Comparison of ENCODE assay signal across 31 mouse cellular contexts in the genomic region with DNA sequence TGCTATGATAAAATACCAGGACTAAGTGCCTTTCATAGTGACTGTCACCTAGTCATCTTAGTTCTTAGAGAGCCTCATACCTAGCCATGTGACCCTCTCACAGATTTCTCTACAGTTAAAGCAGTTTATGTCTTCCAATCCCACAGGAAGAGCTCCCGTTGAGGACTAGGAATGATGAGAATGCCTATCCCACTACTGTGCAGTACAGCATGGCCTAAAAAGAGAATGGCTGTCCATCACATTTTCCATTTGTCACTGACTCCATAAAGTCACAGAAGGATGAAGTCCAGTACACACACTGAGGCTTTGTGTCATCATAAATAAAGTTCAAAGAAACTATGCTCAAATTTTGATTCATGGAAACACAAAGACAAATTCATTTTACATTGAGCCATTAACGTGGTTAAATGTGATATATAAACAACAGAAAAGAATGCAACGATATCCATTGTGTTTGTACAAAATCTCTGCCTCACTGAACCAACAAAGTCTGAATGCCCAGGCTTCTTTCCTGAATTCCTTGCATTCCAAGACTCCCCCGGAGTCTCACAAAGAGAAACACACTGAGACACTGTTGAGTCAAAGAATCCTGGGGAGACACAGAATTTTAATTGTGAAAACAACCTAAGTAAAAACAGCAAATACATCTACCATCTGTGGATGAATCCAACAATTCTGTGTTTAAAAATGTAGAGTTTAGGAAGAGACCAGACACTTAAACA. TPM values are rescaled to one million over a fixed set of nuclear protein-coding genes. Genes with fewer than 3 reads are reported as not detected.
DNase-seq lines count a peak whose midpoint lies in the region; ATAC-seq and TF ChIP-seq lines count a peak whose summit lies in the region.
"Had no signal": no experiment of that assay in that cellular context is flagged by ENCODE, and none has a peak within 500 bp of the region (broad histone marks: within the 10 kb centered on the region; RNA-seq: fewer than 3 reads in every experiment).

No protein-coding gene starts in this region.

- H3K9me3 ChIP-seq in hindbrain, embryonic 10.5 days: no peaks in the 10 kb centered on the region
- H3K9me3 ChIP-seq in hindbrain, postnatal 0 days (ENCODE audit: low read length): no peaks in the 10 kb centered on the region
- no peaks in the 10 kb centered on the region for H3K9me3 ChIP-seq in midbrain, embryonic 11.5 days (ENCODE audit: control insufficient read depth, low read length)
- H3K9me3 ChIP-seq in midbrain, embryonic 14.5 days (ENCODE audit: control insufficient read depth, low read length): no peaks in the 10 kb centered on the region
- H3K9me3 ChIP-seq: heart, embryonic 10.5 days; hindbrain, embryonic 12.5 days; limb, embryonic 12.5 days; liver, embryonic 13.5 days; lung, embryonic 15.5 days; midbrain, embryonic 13.5 days had no signal

- no peak overlapping the region for H3K4me3 ChIP-seq in hindbrain, embryonic 10.5 days
- H3K4me3 ChIP-seq in hindbrain, postnatal 0 days (ENCODE audit: low read length): no peak overlapping the region
- no peak overlapping the region for H3K4me3 ChIP-seq in midbrain, embryonic 11.5 days (ENCODE audit: low read depth, low read length)
- H3K4me3 ChIP-seq in midbrain, embryonic 14.5 days (replicated peaks; ENCODE audit: low read depth, low read length): no peak overlapping the region
- H3K4me3 ChIP-seq: erythroblast, embryonic 14.5 days; heart, embryonic 10.5 days; hindbrain, embryonic 12.5 days; limb, embryonic 12.5 days; liver, embryonic 13.5 days; lung, embryonic 15.5 days; midbrain, embryonic 13.5 days; myocyte had no signal

- no peak for ATAC-seq in hindbrain, postnatal 0 days
- ATAC-seq in midbrain, embryonic 11.5 days (ENCODE audit: low FRiP score): peak; percentile 63
- ATAC-seq in midbrain, embryonic 14.5 days (ENCODE audit: low FRiP score, low TSS enrichment): no peak
- ATAC-seq: forebrain, embryonic 16.5 days; midbrain, embryonic 13.5 days had no signal

- no peak for TF ChIP-seq CTCF in hindbrain, postnatal 0 days (IDR thresholded peaks at IDR 0.05; ENCODE audit: low read depth)

- DNase-seq in hindbrain, embryonic 10.5 days (ENCODE audit: low spot score): no peak
- DNase-seq in hindbrain, postnatal 0 days (ENCODE audit: low spot score): no peak
- DNase-seq in midbrain, embryonic 11.5 days (ENCODE audit: low spot score, missing footprints): no peak
- no peak for DNase-seq in midbrain, embryonic 14.5 days
- peak; percentile 2 for DNase-seq in embryo, embryonic 11.5 days (ENCODE audit: low read depth, low spot score)
- DNase-seq in cerebellum, adult 9-11 months: no peak
- DNase-seq in liver: no peak
- DNase-seq: adrenal gland, adult 8-10 months; cerebellum, adult 9-10 months; liver, embryonic 13.5 days; right cerebral cortex, postnatal 4 days; thymus, postnatal 25 days had no signal

- peak overlapping the region; percentile 59 for H3K27ac ChIP-seq in hindbrain, embryonic 10.5 days
- H3K27ac ChIP-seq in hindbrain, postnatal 0 days: no peak overlapping the region
- no peak overlapping the region for H3K27ac ChIP-seq in midbrain, embryonic 11.5 days (ENCODE audit: low read depth, low read length)
- no peak overlapping the region for H3K27ac ChIP-seq in midbrain, embryonic 14.5 days (replicated peaks; ENCODE audit: low read depth, low read length)
- H3K27ac ChIP-seq: heart, embryonic 10.5 days; hindbrain, embryonic 12.5 days; limb, embryonic 12.5 days; liver, embryonic 13.5 days; lung, embryonic 15.5 days; macrophage; midbrain, embryonic 13.5 days had no signal

- H3K4me1 ChIP-seq in hindbrain, embryonic 10.5 days (replicated peaks): peaks cover 13% of the 10 kb centered on the region
- H3K4me1 ChIP-seq in hindbrain, postnatal 0 days (ENCODE audit: insufficient read depth, low read length): no peaks in the 10 kb centered on the region
- 0 out of 2 replicates have a peak, but pooled peaks cover 2% of the 10 kb centered on the region for H3K4me1 ChIP-seq in midbrain, embryonic 11.5 days (ENCODE audit: control insufficient read depth, insufficient read depth, low read length)
- H3K4me1 ChIP-seq in midbrain, embryonic 14.5 days (ENCODE audit: control insufficient read depth, insufficient read depth, low read length): no peaks in the 10 kb centered on the region
- H3K4me1 ChIP-seq: heart, embryonic 10.5 days; hindbrain, embryonic 12.5 days; limb, embryonic 12.5 days; liver, embryonic 13.5 days; lung, embryonic 15.5 days; midbrain, embryonic 13.5 days had no signal

- H3K27me3 ChIP-seq in hindbrain, embryonic 10.5 days (ENCODE audit: insufficient read depth, poor library complexity, severe bottlenecking): no peaks in the 10 kb centered on the region
- no peaks in the 10 kb centered on the region for H3K27me3 ChIP-seq in hindbrain, postnatal 0 days (ENCODE audit: insufficient read depth, low read length)
- no peaks in the 10 kb centered on the region for H3K27me3 ChIP-seq in midbrain, embryonic 11.5 days (ENCODE audit: control insufficient read depth, insufficient read depth, low read length)
- no peaks in the 10 kb centered on the region for H3K27me3 ChIP-seq in midbrain, embryonic 14.5 days (ENCODE audit: control insufficient read depth, insufficient read depth, low read length)
- H3K27me3 ChIP-seq: CH12.LX; hindbrain, embryonic 12.5 days; limb, embryonic 12.5 days; liver, embryonic 13.5 days; lung, embryonic 15.5 days; midbrain, embryonic 13.5 days had no signal

- 6% methylated on average over 4 of the region's 4 CpGs for WGBS in hindbrain, embryonic 10.5 days
- 5% methylated on average over 4 of the region's 4 CpGs for WGBS in hindbrain, postnatal 0 days
- 5% methylated on average over 4 of the region's 4 CpGs for WGBS in midbrain, embryonic 11.5 days
- WGBS in midbrain, embryonic 14.5 days: 6% methylated on average over 4 of the region's 4 CpGs

- H3K36me3 ChIP-seq in hindbrain, embryonic 10.5 days: no peaks in the 10 kb centered on the region
- H3K36me3 ChIP-seq in hindbrain, postnatal 0 days (ENCODE audit: insufficient read depth, low read length): no peaks in the 10 kb centered on the region
- no peaks in the 10 kb centered on the region for H3K36me3 ChIP-seq in midbrain, embryonic 11.5 days (ENCODE audit: control insufficient read depth, insufficient read depth, low read length)
- no peaks in the 10 kb centered on the region for H3K36me3 ChIP-seq in midbrain, embryonic 14.5 days (ENCODE audit: control insufficient read depth, insufficient read depth, low read length)
- H3K36me3 ChIP-seq: heart, embryonic 10.5 days; hindbrain, embryonic 12.5 days; limb, embryonic 12.5 days; liver, embryonic 13.5 days; lung, embryonic 15.5 days; midbrain, embryonic 13.5 days had no signal

- no peak overlapping the region for H3K4me2 ChIP-seq in hindbrain, postnatal 0 days (ENCODE audit: low read depth, low read length)
- no peak overlapping the region for H3K4me2 ChIP-seq in midbrain, embryonic 11.5 days
- no peak overlapping the region for H3K4me2 ChIP-seq in midbrain, embryonic 14.5 days (ENCODE audit: low read length)
- H3K4me2 ChIP-seq: hindbrain, embryonic 12.5 days; limb, embryonic 12.5 days; liver, embryonic 13.5 days; lung, embryonic 15.5 days; midbrain, embryonic 13.5 days had no signal

- no peak overlapping the region for H3K9ac ChIP-seq in hindbrain, postnatal 0 days (replicated peaks; ENCODE audit: low read length)
- no peak overlapping the region for H3K9ac ChIP-seq in midbrain, embryonic 11.5 days (ENCODE audit: low read length)
- H3K9ac ChIP-seq in midbrain, embryonic 14.5 days (replicated peaks; ENCODE audit: low read length): no peak overlapping the region
- H3K9ac ChIP-seq: hindbrain, embryonic 12.5 days; limb, embryonic 12.5 days; liver, embryonic 13.5 days; lung, embryonic 15.5 days; midbrain, embryonic 13.5 days had no signal

RNA-seq across cellular contexts. Expression of a gene that starts 22.3 kb away (rescaled TPM):
- polyA plus RNA-seq in hindbrain, embryonic 10.5 days (2016; fragmentation: Nextera tagmentation; extraction: Ambion mirVana): 0.20 and 0.38 TPM in 2 replicates
- not detected in 2 replicates for total RNA-seq in hindbrain, postnatal 0 days (2014; rRNA removed)
- 0.21 and 0.41 TPM in 2 replicates for polyA plus RNA-seq in hindbrain, postnatal 0 days (2015; fragmentation: Nextera tagmentation; extraction: Ambion mirVana)
- polyA plus RNA-seq in midbrain, embryonic 11.5 days (2014; fragmentation: Nextera tagmentation; extraction: Ambion mirVana): 2.3 and 3.6 TPM in 2 replicates
- not detected in 2 replicates for polyA plus RNA-seq in midbrain, embryonic 14.5 days (2014; fragmentation: Nextera tagmentation; extraction: Ambion mirVana)
- total RNA-seq: adrenal gland, adult 8-10 months; CH12.LX; layer of hippocampus, adult 18-20 months; layer of hippocampus, postnatal 25 days; left cerebral cortex, postnatal 10 days; MEL; neutrophil, adult 5-6 weeks had no signal
- polyA plus RNA-seq: cortical plate, adult 2 months; erythroblast, embryonic 14.5 days; forebrain, embryonic 16.5 days; heart, postnatal 0 days; kidney, embryonic 14.5 days; limb, embryonic 12.5 days; liver, embryonic 13.5 days; macrophage; myocyte had no signal

RNA-seq across cellular contexts. Expression of a gene that starts 46.9 kb away (rescaled TPM):
- 0.51 and 0.88 TPM in 2 replicates for polyA plus RNA-seq in hindbrain, embryonic 10.5 days (2016; fragmentation: Nextera tagmentation; extraction: Ambion mirVana)
- total RNA-seq in hindbrain, postnatal 0 days (2014; rRNA removed): 1.3 TPM in 2 replicates
- polyA plus RNA-seq in hindbrain, postnatal 0 days (2015; fragmentation: Nextera tagmentation; extraction: Ambion mirVana): 0.96 and 1.0 TPM in 2 replicates
- polyA plus RNA-seq in midbrain, embryonic 11.5 days (2014; fragmentation: Nextera tagmentation; extraction: Ambion mirVana): 0.54 and 0.57 TPM in 2 replicates
- 0.32 and 0.57 TPM in 2 replicates for polyA plus RNA-seq in midbrain, embryonic 14.5 days (2014; fragmentation: Nextera tagmentation; extraction: Ambion mirVana)
- total RNA-seq: adrenal gland, adult 8-10 months; CH12.LX; layer of hippocampus, adult 18-20 months; layer of hippocampus, postnatal 25 days; neutrophil, adult 5-6 weeks had no signal
- polyA plus RNA-seq: erythroblast, embryonic 14.5 days; heart, postnatal 0 days; intestine, embryonic 14.5 days; limb, embryonic 12.5 days; liver, embryonic 13.5 days; macrophage had no signal
